Mouse (Mus musculus): Measurements from ENCODE around the gene Paics.
A peak's percentile ranks its signal among the peaks of the same experiment; 100 is the strongest.
"Not testable (repeated sequence)": the region's sequence is repeated elsewhere in the genome, so short reads cannot be mapped to it uniquely, and the experiment has no call there.

Gene Paics

GRCm38 (mm10) chr5:76950343-76951105 lies 583 bp upstream of the Paics start:
- DNase-seq (ENCODE audit: low spot score in 2 of 2) = peak in 1 of 2 experiments; percentile 21

- no peak for DNase-seq (ENCODE audit: low spot score in 2 of 2)
Observed at GRCm38 (mm10) chr5:76952112-76953040, 1.3 kb downstream of the Paics start.

- DNase-seq (ENCODE audit: low spot score in 2 of 2) = no peak
Observed at GRCm38 (mm10) chr5:76953794-76954193, 2.7 kb downstream of the Paics start.

GRCm38 (mm10) chr5:76954271-76954900 lies 3.3 kb downstream of the Paics start:
- no peak for DNase-seq (ENCODE audit: low spot score in 2 of 2)

GRCm38 (mm10) chr5:76955474-76955873 lies 4.4 kb downstream of the Paics start:
- DNase-seq (ENCODE audit: low spot score in 2 of 2) = no peak

GRCm38 (mm10) chr5:76957954-76958353 lies 6.8 kb downstream of the Paics start:
- DNase-seq (ENCODE audit: low spot score in 2 of 2) = peak in 1 of 2 experiments; percentile 19

GRCm38 (mm10) chr5:76959587-76959986 lies 8.5 kb downstream of the Paics start:
- no peak for DNase-seq (ENCODE audit: low spot score in 2 of 2)

- no peak for DNase-seq (ENCODE audit: low spot score in 2 of 2)
Observed at GRCm38 (mm10) chr5:76962545-76962944, 11.4 kb downstream of the Paics start.

GRCm38 (mm10) chr5:76964651-76965050 lies 13.5 kb downstream of the Paics start:
- DNase-seq (ENCODE audit: low spot score in 2 of 2) = no peak

- DNase-seq (ENCODE audit: low spot score in 2 of 2) = no peak
Observed at GRCm38 (mm10) chr5:76969250-76969649, 18.1 kb downstream of the Paics start.

- not testable (repeated sequence) for DNase-seq (ENCODE audit: low spot score in 2 of 2)
Observed at GRCm38 (mm10) chr5:76971115-76971514, 20.0 kb downstream of the Paics start.

GRCm38 (mm10) chr5:76973488-76973887 lies 22.4 kb downstream of the Paics start:
- DNase-seq (ENCODE audit: low spot score in 2 of 2) = no peak

- DNase-seq (ENCODE audit: low spot score in 2 of 2) = no peak
Observed at GRCm38 (mm10) chr5:76974207-76974553, 23.1 kb downstream of the Paics start.

- DNase-seq (ENCODE audit: low spot score in 2 of 2) = peak; percentile 68 to 91
Observed at GRCm38 (mm10) chr5:76974554-76975285, 23.6 kb downstream of the Paics start, which contains the start of gene Srp72. Gene Srp72 (plus strand): TSS chr5:76974683.

GRCm38 (mm10) chr5:76975736-76976135 lies 24.6 kb downstream of the Paics start:
- DNase-seq (ENCODE audit: low spot score in 2 of 2) = no peak

GRCm38 (mm10) chr5:76984015-76984414 lies 32.9 kb downstream of the Paics start:
- no peak for DNase-seq (ENCODE audit: low spot score in 2 of 2)

- no peak for DNase-seq (ENCODE audit: low spot score in 2 of 2)
Observed at GRCm38 (mm10) chr5:76990789-76991188, 39.7 kb downstream of the Paics start.

GRCm38 (mm10) chr5:76993174-76993814 lies 42.2 kb downstream of the Paics start:
- peak; percentile 30 to 59 for DNase-seq (ENCODE audit: low spot score in 2 of 2)

- no peak for DNase-seq (ENCODE audit: low spot score in 2 of 2)
Observed at GRCm38 (mm10) chr5:76998416-76998815, 47.3 kb downstream of the Paics start.

GRCm38 (mm10) chr5:77001192-77001591 lies 50.1 kb downstream of the Paics start:
- DNase-seq (ENCODE audit: low spot score in 2 of 2) = no peak
